Mouse (Mus musculus) brain, embryonic 14.5 days (tissue): Measurements from ENCODE around the gene Podxl.

Experiments
- CTCF ChIP-seq: fragments of 200-500 bp; IDR thresholded peaks from 2 replicates; pipeline ENCODE4 v1.5.1; 2012; ENCODE audit warnings: inconsistent platforms, mild to moderate bottlenecking, moderate library complexity, borderline replicate concordance; ENCODE audit not compliant: insufficient read depth, insufficient read length; ENCODE audit errors: extremely low read depth
- POLR2A ChIP-seq: fragments of 200-500 bp; IDR thresholded peaks from 2 replicates; pipeline ENCODE4 v1.6.1; 2012; ENCODE audit warnings: mild to moderate bottlenecking, inconsistent platforms, borderline replicate concordance; ENCODE audit not compliant: poor library complexity, insufficient read depth, insufficient read length, severe bottlenecking; ENCODE audit errors: extremely low read depth

GRCm38 (mm10) chr6:31575063-31575462, 11.3 kb upstream of the Podxl start:
- no peak for TF ChIP-seq CTCF
- TF ChIP-seq POLR2A = no peak
